Mouse (Mus musculus) small intestine, adult 2 months (tissue): ENCODE measurements around the gene Brsk2.

ENCODE experiments used
- CTCF ChIP-seq: fragments of 200-500 bp; IDR thresholded peaks from 2 replicates; pipeline ENCODE4 v1.5.1; 2012; ENCODE audit warnings: low read depth, mild to moderate bottlenecking, control low read depth, inconsistent platforms, low read length, moderate library complexity, mixed read lengths; ENCODE audit not compliant: insufficient replicate concordance, insufficient read length; ENCODE audit errors: extremely low read depth
- POLR2A ChIP-seq: fragments of 200-500 bp; IDR thresholded peaks from 2 replicates; pipeline ENCODE4 v1.6.1; 2012; ENCODE audit warnings: low read depth, mild to moderate bottlenecking, control low read depth, inconsistent platforms, low read length, moderate library complexity

DNA sequence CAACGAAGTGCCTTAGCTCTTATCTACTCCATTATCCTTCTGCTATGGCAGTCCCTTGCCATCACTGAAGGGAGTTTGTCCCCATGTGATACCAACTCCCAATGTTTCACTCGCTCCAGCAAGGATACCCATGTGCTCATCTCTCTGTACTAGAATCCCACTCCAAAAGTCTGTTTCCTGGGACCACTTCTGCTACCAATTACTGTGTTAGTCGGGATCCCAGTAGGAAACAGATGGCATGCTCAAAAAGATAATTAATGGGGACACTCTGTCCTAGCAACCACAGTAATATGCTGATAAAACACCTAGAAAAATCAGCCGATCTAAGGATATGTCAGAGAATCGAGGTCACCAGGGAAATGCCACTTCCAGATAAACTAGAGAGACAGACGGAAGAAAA is 41.0 kb upstream of the Brsk2 start:
- TF ChIP-seq POLR2A, result no peak
- TF ChIP-seq CTCF, result no peak
